Mouse (Mus musculus) cerebellum, adult 2 months (tissue): ENCODE measurements around the gene Wdr92. TPM values are rescaled to one million over a fixed set of nuclear protein-coding genes. Genes with fewer than 3 reads are reported as not detected.

Experiments
- DNase-seq, 2 experiments: peaks; one replicate each; pipeline ENCODE4 v3.0.0; 2021
- H3K27ac ChIP-seq: fragments of 200-500 bp; 2 replicates; pipeline ENCODE4 v1.5.1; 2012; ENCODE audit warnings: low read length, control low read depth, inconsistent platforms; ENCODE audit not compliant: insufficient read depth
- H3K27me3 ChIP-seq: fragments of 200-500 bp; 2 replicates; pipeline ENCODE4 v1.6.1; 2012; ENCODE audit warnings: inconsistent platforms, mild to moderate bottlenecking, low read length, moderate library complexity; ENCODE audit not compliant: control insufficient read depth, insufficient read depth
- H3K4me1 ChIP-seq: fragments of 200-500 bp; 2 replicates; pipeline ENCODE4 v1.6.1; 2011; ENCODE audit warnings: low read length; ENCODE audit not compliant: control insufficient read depth, insufficient read depth
- H3K4me3 ChIP-seq: fragments of 200-500 bp; replicated peaks from 2 replicates; pipeline ENCODE3; 2011; ENCODE audit warnings: mild to moderate bottlenecking, low read depth, low read length, control low read depth; ENCODE audit not compliant: insufficient read depth
- CTCF ChIP-seq: fragments of 200-500 bp; IDR thresholded peaks from 2 replicates; pipeline ENCODE4 v1.5.1; 2011; ENCODE audit warnings: low read depth, mild to moderate bottlenecking, control low read depth, low read length, moderate library complexity, borderline replicate concordance; ENCODE audit not compliant: insufficient read depth
- POLR2A ChIP-seq: fragments of 200-500 bp; IDR thresholded peaks from 2 replicates; pipeline ENCODE4 v1.6.1; 2011; ENCODE audit warnings: low read length, control low read depth, borderline replicate concordance; ENCODE audit not compliant: insufficient read depth
- WGBS: fragments of 180-500 bp; shearing (Covaris S2); methylation state at CpG from one replicate; pipeline ENCODE4 v1.1.7; 2018; 5-methylcytosine and 5-hydroxymethylcytosine counted together
- polyA plus RNA-seq: library from polyadenylated mRNA; depleted of rRNA; stranded (reverse); fragments of >200 nt; gene quantifications from 2 replicates; pipeline ENCODE4 v1.2.3, GENCODE M21; 2012

Wdr92 gene
- polyA plus RNA-seq, 1 experiment = 8.5 TPM

DNA sequence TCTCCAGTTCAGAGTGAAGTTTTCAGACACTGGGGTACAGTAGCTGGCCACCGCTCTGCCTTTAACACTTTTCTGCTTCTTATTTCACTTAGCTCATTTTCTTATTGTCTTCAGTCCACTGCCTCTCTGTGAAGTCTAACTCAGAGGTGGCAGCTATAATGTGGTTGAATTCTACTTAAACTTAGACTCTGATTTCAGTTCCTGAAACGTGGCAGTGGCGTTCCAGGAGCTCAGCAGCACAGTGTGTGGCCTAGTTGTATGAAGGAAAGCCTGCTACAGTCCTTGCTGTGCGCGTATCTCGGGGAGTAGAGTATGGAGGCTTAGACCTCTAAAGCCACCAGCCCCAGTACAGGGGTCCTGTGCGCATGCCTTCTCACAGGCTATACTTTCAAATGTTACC lies 15.3 kb upstream of the Wdr92 start:
- DNase-seq = no peak
- Histone ChIP-seq H3K27me3 (no peaks in the 10 kb centered on the region), H3K4me1 (peaks cover 13% of the 10 kb centered on the region), H3K4me3 (no peak overlapping the region), H3K27ac (no peak overlapping the region)
- TF ChIP-seq CTCF (no peak), POLR2A (no peak)
- WGBS = 57% methylated on average over 7 of the region's 7 CpGs

DNA sequence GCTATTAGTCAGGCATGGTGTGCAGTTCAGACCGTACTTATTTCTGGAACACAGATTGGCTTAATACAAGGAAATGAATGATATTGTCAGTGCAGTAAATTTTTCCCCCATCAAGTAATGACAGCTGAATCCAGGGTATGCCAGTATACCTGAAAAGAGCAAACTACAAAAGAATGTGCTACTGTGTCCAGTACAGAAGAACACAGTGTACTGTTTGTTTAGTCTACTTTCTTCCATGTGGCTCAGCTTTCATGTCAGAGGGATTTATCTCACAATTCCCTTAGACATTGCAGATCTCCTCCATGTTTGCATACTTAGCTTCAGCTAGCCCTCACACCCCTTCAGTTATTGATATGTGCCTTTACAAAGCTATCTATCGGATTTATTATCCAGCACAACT lies 12.6 kb upstream of the Wdr92 start:
- H3K4me3 ChIP-seq = no peak overlapping the region
- H3K27ac ChIP-seq = no peak overlapping the region
- no peak for TF ChIP-seq CTCF
- TF ChIP-seq POLR2A = no peak
- no peak for DNase-seq
- no peaks in the 10 kb centered on the region for H3K27me3 ChIP-seq
- H3K4me1 ChIP-seq = peaks cover 10% of the 10 kb centered on the region
- WGBS = 60% methylated on average over 2 of the region's 2 CpGs

DNA sequence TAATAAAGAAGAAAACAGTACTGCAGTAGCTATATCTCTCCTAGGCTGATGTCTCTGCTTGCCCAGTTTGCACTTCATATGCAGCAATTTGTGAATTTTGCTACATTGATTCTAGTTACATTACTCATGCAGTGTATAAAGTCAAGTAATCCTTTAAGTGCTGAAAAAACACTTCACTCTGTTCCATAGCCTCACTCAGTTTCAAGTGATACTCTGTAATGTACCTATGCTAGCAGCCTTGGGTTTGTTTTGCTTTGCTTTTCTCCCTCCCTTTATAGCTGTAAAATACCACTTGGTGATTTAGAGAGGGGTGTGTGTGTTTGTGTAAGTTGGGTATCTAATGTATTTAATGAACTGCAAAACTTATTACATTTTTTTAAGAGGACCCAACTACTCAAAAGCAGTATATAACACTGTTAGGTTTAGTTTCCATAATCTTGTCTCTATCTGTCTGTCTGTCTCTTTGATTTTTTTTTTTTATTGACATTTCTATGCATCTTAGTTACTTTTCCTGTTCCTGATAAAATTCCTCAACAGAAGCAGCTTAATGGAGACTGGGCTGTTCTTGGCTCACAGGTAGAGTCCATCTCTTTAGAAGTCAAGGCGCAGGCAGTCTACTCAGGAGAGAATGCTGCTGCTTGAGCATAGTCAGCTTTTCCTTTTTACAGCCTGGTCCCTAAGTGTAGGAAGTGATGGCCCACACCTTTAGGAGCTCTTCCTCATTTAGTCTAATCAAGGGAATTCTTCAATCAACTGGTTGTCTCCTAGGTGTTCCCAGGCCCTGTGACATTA lies 10.8 kb upstream of the Wdr92 start:
- H3K27me3 ChIP-seq = no peaks in the 10 kb centered on the region
- H3K4me3 ChIP-seq = no peak overlapping the region
- peaks cover 7% of the 10 kb centered on the region; the same call in 1 of the 2 replicates for H3K4me1 ChIP-seq
- no peak for DNase-seq
- TF ChIP-seq CTCF (no peak), POLR2A (no peak)
- H3K27ac ChIP-seq = no peak overlapping the region
- WGBS = 85% methylated on average over 1 of the region's 1 CpGs

DNA sequence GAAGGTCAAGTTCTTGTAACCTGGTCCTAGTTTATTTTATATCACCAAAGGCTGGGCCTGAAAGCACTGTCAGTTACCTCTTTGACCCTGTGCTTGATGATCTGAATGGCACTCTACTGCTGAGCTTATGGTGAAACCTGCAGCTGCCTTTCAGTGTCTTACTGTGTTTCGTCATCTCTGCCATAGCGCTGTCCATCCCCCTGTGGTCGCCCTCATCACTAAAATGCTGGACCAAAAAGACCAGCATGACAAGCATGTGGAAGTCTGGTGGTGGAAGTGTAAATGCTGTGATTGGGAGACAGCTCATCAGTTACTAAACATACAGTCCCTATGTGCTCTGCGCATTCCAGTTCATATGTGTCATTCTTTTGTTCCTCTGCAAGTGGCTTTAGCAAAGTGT lies 9.6 kb upstream of the Wdr92 start:
- Histone ChIP-seq H3K4me3 (no peak overlapping the region), H3K4me1 (peaks cover 2% of the 10 kb centered on the region; the same call in 1 of the 2 replicates), H3K27me3 (no peaks in the 10 kb centered on the region), H3K27ac (no peak overlapping the region)
- TF ChIP-seq CTCF (no peak), POLR2A (no peak)
- no peak for DNase-seq
- whole genome bisulfite sequencing = 78% methylated on average over 4 of the region's 4 CpGs

DNA sequence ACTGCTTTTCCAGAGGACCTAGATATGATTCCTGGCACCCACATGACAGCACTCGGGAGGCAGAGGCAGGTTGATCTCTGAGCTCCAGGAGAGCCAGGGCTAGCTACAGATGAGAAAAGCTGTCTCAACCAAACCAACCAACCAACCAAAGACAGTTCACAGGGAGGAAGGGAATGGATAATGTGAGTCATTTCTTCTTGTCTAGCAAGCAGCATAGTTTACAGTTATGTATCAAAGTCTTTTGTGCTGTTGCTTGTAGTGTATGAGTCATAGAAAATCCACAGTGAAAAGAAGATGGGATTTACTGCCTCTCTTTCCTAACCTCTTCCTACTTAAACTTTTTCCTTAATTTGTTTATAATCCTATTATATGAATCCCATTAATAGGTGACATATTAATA lies 5.3 kb upstream of the Wdr92 start:
- H3K27me3 ChIP-seq = no peaks in the 10 kb centered on the region
- TF ChIP-seq POLR2A = no peak
- no peak for TF ChIP-seq CTCF
- H3K27ac ChIP-seq = no peak overlapping the region
- no peak for DNase-seq
- no peak overlapping the region for H3K4me3 ChIP-seq
- no peaks in the 10 kb centered on the region; the same call in 1 of the 2 replicates for H3K4me1 ChIP-seq
- 90% methylated on average over 1 of the region's 1 CpGs for WGBS

DNA sequence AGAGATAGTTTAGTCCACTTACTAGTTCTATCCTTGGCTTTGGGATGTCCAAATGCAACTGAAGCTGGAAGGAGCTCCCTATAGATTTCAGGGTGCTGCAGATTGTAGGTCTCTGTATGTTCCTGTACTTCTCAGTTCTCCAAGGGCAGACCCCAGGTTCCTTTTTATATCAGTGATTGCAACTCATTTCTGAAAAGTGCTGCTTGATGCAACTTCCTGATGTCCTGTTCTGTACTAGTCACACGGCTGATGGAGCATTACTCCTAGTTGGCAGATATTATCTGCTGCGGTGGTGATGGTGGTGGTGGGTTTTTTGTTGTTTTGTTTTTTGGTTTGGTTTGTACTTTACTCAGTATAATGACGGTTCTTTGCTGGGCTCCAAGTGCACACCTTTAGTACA lies 1.2 kb upstream of the Wdr92 start:
- H3K4me3 ChIP-seq = no peak overlapping the region
- DNase-seq = no peak
- no peaks in the 10 kb centered on the region; the same call in 1 of the 2 replicates for H3K4me1 ChIP-seq
- no peak for TF ChIP-seq POLR2A
- no peak for TF ChIP-seq CTCF
- no peak overlapping the region for H3K27ac ChIP-seq
- 62% methylated on average over 3 of the region's 3 CpGs for WGBS
- H3K27me3 ChIP-seq = no peaks in the 10 kb centered on the region

DNA sequence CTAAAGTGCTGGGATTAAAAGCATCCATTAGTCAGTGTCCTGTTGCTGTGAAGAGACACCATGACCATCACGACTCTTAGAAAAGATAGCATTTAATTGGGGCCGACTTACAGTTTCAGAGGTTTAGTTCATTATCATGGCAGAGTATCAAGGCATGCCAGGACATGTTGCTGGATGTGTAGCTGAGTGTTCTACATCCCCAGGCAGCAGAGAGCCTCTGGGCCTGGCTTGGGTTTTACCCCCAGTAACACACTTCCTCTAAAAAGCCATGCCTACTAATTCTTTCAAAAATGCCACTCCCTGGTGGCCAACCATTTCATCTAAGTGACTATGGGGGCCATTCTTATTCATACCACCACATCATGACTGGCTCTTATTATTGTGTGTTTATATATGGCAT lies 1.3 kb downstream of the Wdr92 start:
- no peaks in the 10 kb centered on the region for H3K27me3 ChIP-seq
- no peak overlapping the region for H3K4me3 ChIP-seq
- no peak for DNase-seq
- H3K4me1 ChIP-seq = no peaks in the 10 kb centered on the region; the same call in 1 of the 2 replicates
- no peak for TF ChIP-seq POLR2A
- no peak for TF ChIP-seq CTCF
- no peak overlapping the region for H3K27ac ChIP-seq
- WGBS = 95% methylated on average over 2 of the region's 2 CpGs

DNA sequence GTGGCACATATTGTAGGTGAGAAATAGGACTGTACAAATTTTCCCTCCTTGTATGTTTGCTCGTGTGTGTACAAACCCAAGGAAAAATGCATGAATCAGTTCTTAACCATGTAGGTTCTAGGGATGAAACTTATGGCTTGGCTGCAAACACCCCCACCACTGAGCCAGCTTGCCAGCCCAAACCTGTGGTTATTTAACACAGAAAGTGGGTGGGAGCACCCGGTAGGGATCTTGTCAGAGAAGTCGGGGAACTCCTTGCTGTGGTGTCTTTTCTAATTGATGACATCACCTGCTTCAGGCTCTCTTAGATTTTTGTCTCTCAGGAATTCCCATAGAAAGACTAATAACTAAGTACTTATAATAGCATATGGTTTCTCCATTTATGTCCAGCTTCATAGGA lies 5.7 kb downstream of the Wdr92 start:
- no peaks in the 10 kb centered on the region for H3K4me1 ChIP-seq
- TF ChIP-seq CTCF (no peak), POLR2A (no peak)
- H3K27me3 ChIP-seq = no peaks in the 10 kb centered on the region
- no peak overlapping the region for H3K27ac ChIP-seq
- 76% methylated on average over 3 of the region's 3 CpGs for WGBS
- no peak overlapping the region for H3K4me3 ChIP-seq
- no peak for DNase-seq
